Comparison of ENCODE assay signal across 8 mouse cellular contexts in the genomic region with DNA sequence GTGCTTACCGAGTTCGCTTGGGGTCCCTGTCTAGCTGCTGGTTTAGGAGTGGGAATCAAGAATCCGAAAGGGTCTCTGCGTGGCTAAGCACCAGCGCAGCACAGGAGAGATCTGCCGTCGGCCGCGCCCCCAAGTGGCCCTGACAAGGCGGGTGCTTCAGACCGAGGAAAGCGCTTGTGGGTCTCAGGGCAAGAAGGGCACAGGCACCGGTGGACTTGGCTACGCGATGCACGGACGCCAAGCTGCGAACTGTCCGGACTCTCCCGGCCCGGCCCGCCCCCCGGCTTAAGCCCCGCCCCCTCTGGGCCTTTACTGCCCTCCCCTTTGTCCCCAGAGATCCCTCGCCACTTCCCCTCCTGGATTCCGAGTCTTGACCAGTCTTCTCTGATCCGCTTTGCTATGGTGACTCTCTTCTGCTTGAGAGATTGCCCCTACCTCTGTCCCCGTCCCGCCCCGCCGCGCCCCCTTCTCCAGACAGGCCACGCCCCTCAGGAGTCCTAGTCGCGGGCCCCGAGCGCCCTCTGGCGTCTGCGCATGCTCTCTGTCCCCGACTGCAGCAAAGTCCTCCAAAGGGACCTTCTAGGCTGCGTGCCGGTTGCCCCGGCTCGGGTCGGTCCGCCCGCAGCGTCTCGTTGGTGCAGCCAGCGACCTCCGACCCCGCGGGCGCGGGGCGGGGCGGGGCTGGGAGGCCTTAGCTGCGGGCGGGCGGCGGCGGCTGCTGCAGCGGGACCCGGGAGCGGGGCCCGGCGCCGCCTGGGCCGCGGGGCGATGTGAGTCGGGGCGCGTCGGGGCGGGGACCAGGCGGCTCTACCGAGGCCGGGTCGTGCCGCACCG. TPM values are rescaled to one million over a fixed set of nuclear protein-coding genes. Genes with fewer than 3 reads are reported as not detected.
DNase-seq lines count a peak whose midpoint lies in the region; ATAC-seq and TF ChIP-seq lines count a peak whose summit lies in the region.

Gene Prickle4, minus strand, starts transcription at position 234 of the 834 bp plus-strand sequence.

- no peaks in the 10 kb centered on the region for H3K9me3 ChIP-seq in hindbrain, postnatal 0 days (ENCODE audit: low read length)

- H3K27me3 ChIP-seq in hindbrain, postnatal 0 days (ENCODE audit: insufficient read depth, low read length): no peaks in the 10 kb centered on the region

- H3K4me2 ChIP-seq in hindbrain, postnatal 0 days (ENCODE audit: low read depth, low read length): peak within 1 kb of the TSS; percentile 84

- WGBS in hindbrain, postnatal 0 days: 1% methylated on average over 68 of the region's 82 CpGs

- peaks cover 8% of the 10 kb centered on the region; the same call in 1 of the 2 replicates for H3K36me3 ChIP-seq in hindbrain, postnatal 0 days (ENCODE audit: insufficient read depth, low read length)

- peak; percentile 99 for DNase-seq in gastrocnemius, adult 2 months
- DNase-seq in hindbrain, postnatal 0 days (ENCODE audit: low spot score): peak; percentile 98
- peak; percentile 96 to 98 for DNase-seq in left cerebral cortex, adult 18-20 months (ENCODE audit: low spot score in 2 of 2)
- peak; percentile 98 for DNase-seq in lung, postnatal 4 days
- DNase-seq in retina, postnatal 1 day: peak; percentile 98
- peak; percentile 99 for DNase-seq in thymus, postnatal 4 days

- peak within 1 kb of the TSS; percentile 88 for H3K27ac ChIP-seq in gastrocnemius, adult 2 months
- peak within 1 kb of the TSS; percentile 84 for H3K27ac ChIP-seq in hindbrain, postnatal 0 days

- H3K9ac ChIP-seq in hindbrain, postnatal 0 days (replicated peaks; ENCODE audit: low read length): peak within 1 kb of the TSS; percentile 75

- ATAC-seq in activated CD4-positive, CD25-positive, alpha-beta regulatory T cell, adult 4 months: peak; percentile 95
- peak; percentile 91 for ATAC-seq in common myeloid progenitor, adult 5-6 weeks (replicated peaks; ENCODE audit: low read depth, poor library complexity, severe bottlenecking)
- ATAC-seq in hindbrain, postnatal 0 days: peak; percentile 96

- peaks cover 9% of the 10 kb centered on the region; the same call in 1 of the 2 replicates for H3K4me1 ChIP-seq in hindbrain, postnatal 0 days (ENCODE audit: insufficient read depth, low read length)

- intact Hi-C loops in gastrocnemius, adult 2 months (cut with DNase I): loop anchor here (5.0 to 10.0 kb wide), 2 partner anchors 187 to 330 kb away; partner anchors contain the start of genes Ccnd3 and Mrps10

- TF ChIP-seq CTCF in gastrocnemius, adult 2 months (IDR thresholded peaks at IDR 0.05): peak; percentile 80
- TF ChIP-seq CTCF in hindbrain, postnatal 0 days (IDR thresholded peaks at IDR 0.05; ENCODE audit: low read depth): peak; percentile 76

- peak within 1 kb of the TSS; percentile 89 for H3K4me3 ChIP-seq in gastrocnemius, adult 2 months
- H3K4me3 ChIP-seq in hindbrain, postnatal 0 days (ENCODE audit: low read length): peak within 1 kb of the TSS; percentile 57

RNA-seq across cellular contexts. Expression of gene Prickle4, which starts in this region (rescaled TPM):
- polyA plus RNA-seq in activated CD4-positive, CD25-positive, alpha-beta regulatory T cell, adult 4 months (2017; shearing (Covaris generic)): not detected
- 0.27 and 0.34 TPM in 2 replicates for total RNA-seq in common myeloid progenitor, adult 5-6 weeks (2017)
- total RNA-seq in gastrocnemius, adult 2 months (2021): 1 to 10 TPM; 2.6 to 3.7 TPM
- total RNA-seq in hindbrain, postnatal 0 days (2014; rRNA removed): 2.2 TPM in 1 of 2 replicates, not detected in the other
- 1.5 and 1.8 TPM in 2 replicates for polyA plus RNA-seq in hindbrain, postnatal 0 days (2015; fragmentation: Nextera tagmentation; extraction: Ambion mirVana)
- total RNA-seq in left cerebral cortex, adult 18-20 months (2021): 1 to 10 TPM; 2.5 to 4.5 TPM

Comparison
In these comparisons a context has a peak if more than half of its experiments do, and no peak if none do; other contexts are left out.
1. Peak in every context shown above with its lines: DNase-seq, ATAC-seq, H3K4me3 ChIP-seq and H3K27ac ChIP-seq.
2. Peak in ATAC-seq in activated CD4-positive, CD25-positive, alpha-beta regulatory T cell, adult 4 months; RNA of the gene not detected or under 1 TPM.
3. Peak in ATAC-seq in common myeloid progenitor, adult 5-6 weeks; RNA of the gene not detected or under 1 TPM.